Mouse (Mus musculus): ENCODE results near the gene Ppard.

The Ppard gene

DNA sequence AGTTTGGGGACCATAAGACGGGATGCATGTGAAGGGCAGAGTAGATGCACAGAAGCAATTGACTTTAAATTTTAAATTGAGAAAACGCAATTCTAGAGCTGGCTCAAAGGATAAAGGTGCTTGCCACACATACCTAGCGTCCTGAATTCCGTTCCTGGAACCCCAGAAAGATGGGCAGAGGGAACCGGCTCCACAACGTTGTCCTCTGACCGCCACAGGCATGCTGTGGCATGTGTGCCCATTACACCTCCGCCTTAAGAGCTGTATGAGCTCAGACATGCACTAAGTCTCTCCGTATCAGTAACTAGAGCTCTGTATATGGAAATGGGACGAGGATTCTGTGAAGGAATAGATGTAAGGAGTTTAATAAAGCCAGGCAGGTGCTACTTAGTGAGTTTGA is 7.9 kb upstream of the Ppard start:
- DNase-seq: no peak

GRCm38 (mm10) chr17:28226014-28226413 is 6.5 kb upstream of the Ppard start:
- DNase-seq: peak; percentile 88

DNA sequence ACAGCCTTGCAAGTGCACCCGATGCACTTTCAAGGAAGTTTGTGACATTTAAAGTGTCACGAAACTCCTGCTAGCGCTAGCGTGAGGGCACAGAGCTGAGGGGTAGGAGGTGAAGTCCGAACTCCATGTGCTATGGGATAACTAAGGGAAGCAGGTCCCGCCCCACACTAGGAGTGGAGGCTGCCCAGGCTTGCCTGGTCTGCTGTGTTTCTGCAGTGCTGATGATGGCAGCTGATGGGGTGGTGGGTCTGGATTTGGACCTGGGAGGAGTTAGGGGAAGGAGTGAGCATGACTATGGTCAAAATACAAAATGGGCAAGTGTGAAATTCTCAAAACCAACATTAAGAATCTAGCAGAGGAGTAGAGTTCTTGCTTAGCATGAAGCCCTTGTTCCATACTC is 2.0 kb upstream of the Ppard start:
- DNase-seq: no peak

DNA sequence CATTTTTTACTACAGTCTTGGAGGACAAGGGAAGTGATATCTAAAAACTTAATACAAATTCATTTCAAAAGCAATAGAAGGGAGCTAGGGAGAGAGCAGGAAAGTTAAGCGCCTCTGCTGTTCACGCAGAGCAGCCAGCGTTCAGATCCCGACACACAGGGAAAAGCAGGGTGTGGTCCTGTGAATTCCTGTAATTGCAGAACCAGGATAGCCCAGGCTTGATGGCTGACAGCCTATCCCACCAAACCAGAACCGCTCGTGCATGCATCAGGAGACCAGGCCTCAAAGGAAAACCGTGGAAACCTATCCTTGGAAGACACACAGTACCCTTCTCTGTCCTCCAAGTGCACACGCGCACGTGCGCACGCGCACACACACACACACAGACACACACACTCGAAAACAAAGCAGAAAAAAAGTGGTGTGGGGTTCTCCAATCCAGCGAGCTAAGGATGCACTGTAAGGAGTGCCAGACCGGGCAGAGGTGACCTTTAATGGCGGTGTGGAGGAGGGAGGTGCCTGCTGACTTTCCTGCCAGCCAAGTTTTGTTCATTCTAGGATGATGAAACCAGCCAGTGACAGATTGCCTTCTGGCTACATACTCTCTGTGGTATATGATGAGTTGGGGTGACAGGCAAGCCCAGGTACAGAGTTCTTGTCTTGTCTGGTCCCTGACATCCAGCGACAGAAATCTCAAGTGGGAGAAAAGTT is 1.3 kb upstream of the Ppard start:
- peak; percentile 33 for DNase-seq

DNA sequence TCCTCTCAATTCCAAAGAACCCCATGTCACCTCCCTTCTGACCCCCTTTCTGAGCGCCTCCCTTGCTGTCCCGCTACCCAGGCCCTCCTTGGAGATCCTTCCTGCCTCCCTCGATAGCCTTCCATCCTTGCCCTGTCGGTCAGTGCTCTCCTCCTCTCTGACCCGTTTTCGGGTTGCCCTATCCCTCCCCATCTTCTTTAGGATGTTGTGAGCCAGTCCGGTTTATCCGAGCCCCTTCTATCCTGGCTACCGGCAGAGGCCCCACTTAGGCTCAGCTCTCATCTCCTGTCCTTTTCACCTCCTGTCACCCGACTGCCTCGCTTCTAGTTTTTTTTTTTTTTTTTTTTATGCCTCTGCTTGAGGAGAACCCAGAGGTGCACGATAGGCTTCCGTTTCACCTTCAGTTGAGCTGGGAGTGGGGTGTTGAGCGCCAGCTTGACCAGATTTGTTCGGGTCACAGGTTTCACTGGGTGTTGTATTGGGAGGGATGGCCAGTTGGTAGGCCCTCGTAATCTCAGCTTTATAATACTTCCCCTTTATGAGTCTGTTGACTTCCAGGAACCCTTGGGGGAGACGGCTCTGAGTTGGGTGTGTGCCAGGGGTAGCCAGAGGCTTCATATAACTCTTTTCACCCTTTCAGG is 711 bp downstream of the Ppard start:
- peak; percentile 41 for DNase-seq

- DNase-seq: peak; percentile 64
Observed at GRCm38 (mm10) chr17:28234641-28235040, 2.1 kb downstream of the Ppard start.

DNA sequence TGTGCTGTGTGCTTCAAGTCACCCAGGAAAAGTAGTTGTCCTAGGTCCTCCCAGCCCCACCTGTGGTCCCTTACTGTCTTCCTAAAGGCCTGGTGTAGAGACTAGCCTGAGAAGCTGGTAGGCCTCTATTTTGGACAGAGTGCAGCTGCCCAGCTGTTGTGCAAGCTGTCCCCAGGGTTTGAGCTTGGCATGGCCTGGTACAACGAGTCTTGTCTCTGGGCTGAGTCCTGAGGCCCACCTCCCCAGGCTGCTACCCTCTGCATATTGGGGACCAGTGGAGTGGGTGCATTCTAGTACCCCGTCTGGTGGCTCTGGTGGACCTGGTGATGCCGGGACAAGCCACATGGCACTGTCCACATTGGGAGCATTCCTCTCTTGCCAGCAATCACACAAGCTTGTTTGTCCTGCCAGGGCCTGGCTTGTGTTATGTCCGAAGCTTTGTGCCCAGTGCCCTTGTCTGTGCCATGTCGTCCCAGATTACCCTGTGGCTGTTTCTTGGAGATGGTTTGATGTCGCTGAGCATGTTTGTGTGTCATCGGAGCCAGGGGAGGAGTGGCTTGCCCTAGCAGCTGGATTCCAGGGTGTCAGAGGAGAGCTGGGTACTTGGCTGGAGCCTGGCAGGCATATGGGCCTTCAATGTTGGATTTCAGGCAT is 3.6 kb downstream of the Ppard start:
- no peak for DNase-seq

GRCm38 (mm10) chr17:28236636-28237015 is 4.1 kb downstream of the Ppard start:
- DNase-seq: no peak

DNA sequence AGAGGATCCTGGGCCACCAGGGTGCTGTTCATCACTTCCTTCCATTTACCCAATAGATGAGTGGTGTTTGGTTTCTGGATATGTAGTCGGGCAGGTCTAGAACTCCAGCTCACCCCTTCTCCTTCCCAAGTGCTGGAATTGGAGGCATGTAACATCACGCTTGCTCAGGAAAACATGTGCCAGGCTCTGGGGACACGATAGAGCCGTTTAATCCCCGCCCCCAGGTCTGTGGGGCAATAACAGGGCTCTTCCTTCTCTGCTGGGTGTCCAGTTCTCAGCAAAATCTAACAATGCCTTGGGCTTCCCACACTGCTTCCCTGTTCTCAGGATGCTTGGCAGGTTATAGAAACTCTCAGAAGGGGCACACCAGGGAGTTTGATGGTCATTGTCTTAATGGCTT is 4.9 kb downstream of the Ppard start:
- no peak for DNase-seq

DNA sequence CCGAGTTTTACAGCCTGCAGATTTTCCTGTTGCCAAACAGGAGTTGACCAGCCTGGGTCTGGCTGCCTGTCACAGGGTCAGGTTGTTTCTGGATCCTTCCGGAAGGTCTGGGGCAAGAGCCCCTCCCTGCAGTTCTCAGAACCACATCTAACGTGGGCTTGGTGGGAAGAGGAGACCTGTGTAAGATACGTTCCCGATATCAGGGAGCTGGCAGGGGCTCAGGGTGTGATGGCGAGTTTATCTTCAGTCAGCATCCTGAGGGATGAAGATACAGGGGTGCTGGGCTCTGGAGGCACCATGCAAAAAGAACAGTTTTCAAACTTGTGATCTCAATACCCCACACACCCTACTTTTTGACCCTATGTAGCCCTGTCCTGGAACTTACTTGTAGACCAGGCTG is 5.4 kb downstream of the Ppard start:
- no peak for DNase-seq

DNA sequence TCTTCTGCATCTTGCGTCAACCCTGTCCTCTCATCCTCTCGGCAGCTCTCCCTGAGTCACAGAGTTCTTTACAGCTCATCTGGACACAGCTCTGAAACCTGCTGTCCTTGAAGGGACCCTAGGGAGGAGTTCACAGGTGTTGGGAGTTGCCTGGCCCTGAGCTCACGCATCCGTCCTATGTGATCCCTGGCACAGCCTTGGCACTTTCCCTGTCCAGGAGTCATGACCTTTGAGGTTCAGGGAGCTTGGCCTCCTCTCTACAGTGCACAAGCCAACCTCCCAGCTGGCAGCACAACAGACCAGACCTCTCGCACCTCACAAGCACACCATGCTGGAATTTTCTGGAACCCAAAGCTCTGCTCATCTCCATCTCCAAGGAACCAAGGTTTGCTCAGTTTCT is 8.3 kb downstream of the Ppard start:
- DNase-seq: no peak

DNA sequence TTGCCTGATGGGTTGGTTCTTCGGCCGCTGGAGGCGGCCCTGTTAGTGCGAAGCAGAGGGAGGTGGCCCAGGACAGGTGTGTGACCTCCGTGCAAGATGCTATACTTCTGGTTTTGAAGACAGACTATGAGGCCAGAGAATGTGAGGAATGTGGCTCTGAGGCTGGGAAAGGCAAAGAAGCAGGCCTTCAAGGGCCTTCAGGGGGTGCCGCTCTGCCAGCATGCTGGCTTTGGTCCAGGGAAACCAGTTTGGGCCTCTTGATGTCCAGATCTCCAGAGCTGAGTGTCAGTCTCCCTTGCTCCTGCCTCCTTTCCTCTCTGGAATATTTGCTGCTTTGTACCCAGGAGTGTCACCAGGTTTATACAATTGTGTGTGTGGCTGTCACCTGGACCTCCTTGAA is 9.8 kb downstream of the Ppard start:
- DNase-seq: no peak

GRCm38 (mm10) chr17:28244214-28244613 is 11.7 kb downstream of the Ppard start:
- DNase-seq: no peak

DNA sequence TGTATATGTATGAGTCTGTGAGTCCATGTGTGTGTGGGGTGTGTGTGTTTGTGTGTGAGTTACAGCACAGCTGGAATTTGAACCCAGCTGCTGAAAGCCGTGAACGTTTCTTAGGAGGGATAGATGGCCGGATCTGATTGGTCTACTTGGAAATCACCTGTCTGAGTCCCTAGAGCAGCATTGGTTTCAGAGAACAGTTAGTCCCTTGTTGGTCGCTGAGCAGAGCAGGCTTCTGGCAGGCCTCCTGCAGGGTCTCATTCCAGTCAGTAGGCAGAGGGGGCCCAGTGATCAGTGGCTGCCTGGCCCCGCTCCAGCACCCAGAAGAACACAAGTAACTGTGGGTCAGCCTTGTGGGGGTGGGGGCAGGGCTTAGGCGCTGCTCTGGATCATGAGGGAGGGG is 12.2 kb downstream of the Ppard start:
- no peak for DNase-seq

- DNase-seq: no peak
Observed at GRCm38 (mm10) chr17:28246640-28247039, 14.1 kb downstream of the Ppard start.

GRCm38 (mm10) chr17:28247613-28248012 is 15.1 kb downstream of the Ppard start:
- no peak for DNase-seq

- DNase-seq: no peak
Observed at GRCm38 (mm10) chr17:28249062-28249461, 16.6 kb downstream of the Ppard start.

GRCm38 (mm10) chr17:28251579-28252280 is 19.2 kb downstream of the Ppard start:
- no peak for DNase-seq

DNA sequence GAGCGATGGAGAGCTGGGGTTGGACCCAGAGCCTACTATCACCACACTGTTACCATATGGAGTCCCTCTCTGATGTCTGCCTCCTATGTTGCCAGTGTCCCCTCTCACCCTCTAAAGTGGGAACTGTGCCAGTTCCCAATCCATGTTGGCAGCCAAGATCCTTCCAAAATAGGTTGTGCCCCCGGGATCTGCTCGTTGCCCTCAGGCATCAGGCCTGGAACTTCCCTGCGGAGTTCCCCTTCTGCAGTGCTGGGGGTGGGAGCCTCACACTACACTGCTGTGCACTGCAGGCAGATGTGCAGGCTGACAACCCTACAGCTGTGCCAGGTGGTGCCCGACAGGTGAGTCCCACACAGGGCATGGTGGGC is 19.8 kb downstream of the Ppard start:
- no peak for DNase-seq

DNA sequence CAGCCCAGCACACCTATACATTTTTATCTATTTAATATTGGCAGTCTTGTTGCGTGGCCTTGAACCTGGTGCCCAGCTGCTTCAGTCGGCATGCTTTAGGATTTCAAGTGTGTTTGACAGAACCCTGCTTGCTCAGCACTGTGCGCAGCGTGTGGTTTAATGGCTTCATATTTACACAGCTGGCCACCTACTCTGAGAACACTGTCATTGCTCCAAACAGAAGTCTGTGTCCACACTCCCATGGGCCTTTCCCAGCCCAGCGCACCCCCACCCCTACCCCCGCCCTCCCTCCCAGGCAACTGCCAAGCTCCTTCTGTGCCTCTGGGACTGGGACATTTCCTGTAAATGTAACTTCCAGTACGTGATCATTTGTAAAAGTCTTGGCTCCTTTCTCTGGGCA is 20.7 kb downstream of the Ppard start:
- no peak for DNase-seq

- no peak for DNase-seq
Observed at GRCm38 (mm10) chr17:28254804-28255203, 22.3 kb downstream of the Ppard start.

- DNase-seq: no peak
Observed at GRCm38 (mm10) chr17:28255651-28256050, 23.2 kb downstream of the Ppard start.

- DNase-seq: no peak
Observed at GRCm38 (mm10) chr17:28256651-28257328, 24.3 kb downstream of the Ppard start.
